Mouse (Mus musculus): ENCODE results near the gene 9530077C05Rik.

9530077C05Rik gene

GRCm38 (mm10) chr9:22468170-22468898 lies 57.0 kb downstream of the 9530077C05Rik start:
- CTCF ChIA-PET, result interaction anchor here in 2 of 4 experiments (0.6 to 1.0 kb wide), 4 partner anchors 9 to 840 kb away, joined by 3 to 6 read pairs (median 4); no protein-coding TSS in a partner anchor
- POLR2A ChIA-PET, result interaction anchor here in 3 of 4 experiments (0.5 to 1.9 kb wide), 27 partner anchors 8 to 745 kb away, joined by 3 to 13 read pairs (median 4); partner anchors contain the start of genes 9530077C05Rik (in 2 of the 3), Anln (in 2 of the 3), Ecsit (in 1 of the 3) and Ldlr (in 1 of the 3)

DNA sequence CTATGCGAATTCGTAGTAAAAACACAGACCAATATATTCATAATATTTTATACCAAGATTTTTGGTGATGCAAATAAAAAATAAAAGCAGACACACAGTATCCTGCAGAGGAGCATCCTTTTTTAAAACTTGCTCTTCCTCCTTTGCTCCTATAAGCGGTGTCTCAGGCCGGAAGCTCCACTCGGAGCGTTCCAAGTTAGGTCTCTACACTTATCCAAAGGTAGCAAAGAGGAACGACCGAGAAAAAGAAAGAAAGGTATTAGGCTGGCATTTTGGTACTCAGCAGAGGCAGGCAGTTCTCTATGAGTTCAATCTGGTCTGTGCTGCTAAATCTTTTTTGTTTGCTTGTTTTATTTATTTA lies 57.6 kb downstream of the 9530077C05Rik start:
- ChIA-PET CTCF (interaction anchor here in 1 of 4 experiments (0.6 kb wide), 1 partner anchor 9 kb away, joined by 3 read pairs; no protein-coding TSS in a partner anchor), POLR2A (interaction anchor here in 3 of 4 experiments (1.1 to 1.9 kb wide), 4 partner anchors 10 to 35 kb away, joined by 4 to 8 read pairs (median 6); no protein-coding TSS in a partner anchor)

DNA sequence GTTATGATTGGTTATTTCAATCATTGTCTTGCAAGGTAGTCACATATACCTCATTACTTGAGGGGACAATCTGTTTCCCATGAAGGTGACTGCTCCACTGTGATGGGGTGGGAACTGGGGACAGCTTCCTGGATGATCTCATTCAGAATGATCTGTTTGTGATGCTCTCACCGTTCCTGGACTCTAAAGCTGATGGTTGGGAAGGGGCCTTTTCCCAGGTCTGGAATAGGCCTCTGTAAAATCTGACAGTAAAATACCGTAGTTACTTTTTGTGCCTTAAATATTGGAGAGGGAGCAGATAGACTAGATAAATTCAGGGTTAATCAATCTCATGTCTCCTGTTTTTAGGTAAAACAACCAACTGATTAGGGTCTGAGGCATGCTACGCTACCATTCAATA lies 58.3 kb downstream of the 9530077C05Rik start, which contains the start of gene Rp9:
Gene Rp9, minus strand, starts transcription at position 101 of the 400 bp plus-strand sequence.
- POLR2A ChIA-PET, result no interaction called here
- CTCF ChIA-PET, result interaction anchor here in 1 of 4 experiments (1.0 kb wide), 1 partner anchor 61 kb away, joined by 3 read pairs; no protein-coding TSS in a partner anchor

GRCm38 (mm10) chr9:22475424-22475868 lies 64.1 kb downstream of the 9530077C05Rik start, which contains the start of gene Bbs9:
Gene Bbs9, plus strand, starts transcription at chr9:22475715.
- CTCF ChIA-PET, result interaction anchor here in 1 of 4 experiments (0.9 to 1.4 kb wide), 4 partner anchors 20 to 320 kb away, joined by 3 to 5 read pairs (median 3); partner anchors contain the start of gene 9530077C05Rik
- POLR2A ChIA-PET, result interaction anchor here in 3 of 4 experiments (0.5 to 1.8 kb wide), 16 partner anchors 9 to 600 kb away, joined by 3 to 5 read pairs (median 4); partner anchors contain the start of genes 9530077C05Rik (in 2 of the 3), Anln (in 1 of the 3) and Pigyl (in 1 of the 3)

- CTCF ChIA-PET, result interaction anchor here in 2 of 4 experiments (0.5 to 1.7 kb wide), 4 partner anchors 20 to 930 kb away, joined by 3 to 7 read pairs (median 4); partner anchors contain the start of gene 9530077C05Rik (in 1 of the 2)
- POLR2A ChIA-PET, result interaction anchor here in 2 of 4 experiments (0.8 to 1.8 kb wide), 10 partner anchors 8 to 66 kb away, joined by 3 to 6 read pairs (median 4); partner anchors contain the start of gene 9530077C05Rik (in 1 of the 2)
Measured at GRCm38 (mm10) chr9:22476265-22476664, 65.0 kb downstream of the 9530077C05Rik start.

- POLR2A ChIA-PET, result interaction anchor here in 3 of 4 experiments (1.0 to 1.6 kb wide), 6 partner anchors 9 to 68 kb away, joined by 3 to 13 read pairs (median 5); partner anchors contain the start of gene 9530077C05Rik (in 1 of the 3)
- CTCF ChIA-PET, result no interaction called here
Measured at GRCm38 (mm10) chr9:22478946-22479345, 67.6 kb downstream of the 9530077C05Rik start.

DNA sequence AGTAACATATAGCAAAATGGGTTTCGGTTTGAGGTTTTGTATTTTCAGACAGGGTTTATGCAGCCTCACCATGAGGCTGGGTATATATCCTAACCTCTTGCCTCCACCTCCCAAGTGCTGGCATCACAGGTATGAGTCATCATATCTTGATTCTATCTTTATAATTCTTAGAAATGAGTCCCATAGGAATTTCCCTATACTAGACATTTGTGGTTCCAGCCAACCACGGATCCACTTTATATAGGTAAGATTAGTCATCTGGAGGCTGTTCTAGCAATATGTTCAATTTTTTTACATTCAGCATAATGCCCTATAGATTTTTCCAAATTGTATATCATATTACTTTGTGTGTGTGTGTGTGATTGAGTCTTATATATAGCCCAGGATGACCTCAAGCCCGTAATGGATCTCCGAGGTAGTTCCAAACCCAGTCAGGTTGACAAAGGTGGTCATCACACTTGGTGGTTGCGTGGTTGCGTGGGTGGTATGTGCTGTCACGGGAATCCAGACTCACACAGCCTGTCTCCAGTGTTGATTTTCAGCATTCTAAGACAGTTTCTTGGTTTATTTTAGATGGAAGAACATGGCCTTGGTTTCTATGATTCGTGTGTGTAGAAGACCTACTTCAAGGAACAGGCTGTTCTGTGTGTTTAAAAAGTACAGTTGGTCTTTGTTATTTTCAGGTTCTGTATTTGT lies 72.7 kb downstream of the 9530077C05Rik start:
- CTCF ChIA-PET, result no interaction called here
- POLR2A ChIA-PET, result interaction anchor here in 2 of 4 experiments (0.9 to 1.4 kb wide), 4 partner anchors 8 to 217 kb away, joined by 3 to 4 read pairs (median 4); partner anchors contain the start of gene Bbs9 (in 2 of the 2)

DNA sequence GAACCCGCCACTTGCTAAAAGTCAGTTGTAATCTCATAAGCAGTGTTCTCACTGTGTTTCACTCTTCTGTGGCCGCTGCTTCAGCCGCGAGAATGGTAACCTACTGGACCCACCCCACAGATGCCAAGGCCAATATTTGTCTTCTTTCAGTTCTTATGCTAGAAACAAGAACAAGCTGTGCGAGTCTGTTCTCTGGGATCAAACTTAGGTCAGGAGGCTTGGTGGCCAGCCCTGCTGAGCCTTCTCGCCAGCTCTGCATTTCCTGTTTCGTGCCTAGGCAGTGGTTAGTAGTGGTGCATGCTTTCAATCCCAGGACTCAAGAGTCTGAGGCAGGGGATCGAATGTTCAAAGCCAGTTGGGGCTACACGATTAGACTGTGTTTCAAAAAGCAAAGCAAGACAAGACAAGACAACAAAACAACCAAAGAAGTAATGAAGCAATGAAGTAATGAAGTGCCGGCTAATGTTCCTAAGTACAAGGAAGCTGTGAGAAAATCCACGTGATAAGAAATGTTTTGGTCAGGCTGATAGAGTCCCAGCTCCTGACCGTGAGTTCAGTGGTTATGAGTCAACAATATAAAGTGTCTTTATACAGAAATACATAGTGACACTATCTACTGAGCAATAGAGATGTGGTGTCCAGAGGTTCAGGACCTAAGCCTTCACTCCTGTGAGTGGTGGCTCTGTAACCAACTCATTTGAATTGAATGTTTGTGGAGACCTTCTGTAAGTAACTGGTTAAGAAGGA lies 73.4 kb downstream of the 9530077C05Rik start:
- POLR2A ChIA-PET, result interaction anchor here in 3 of 4 experiments (0.9 to 1.8 kb wide), 5 partner anchors 9 to 41 kb away, joined by 3 to 4 read pairs (median 4); partner anchors contain the start of gene Bbs9 (in 3 of the 3)
- CTCF ChIA-PET, result no interaction called here

DNA sequence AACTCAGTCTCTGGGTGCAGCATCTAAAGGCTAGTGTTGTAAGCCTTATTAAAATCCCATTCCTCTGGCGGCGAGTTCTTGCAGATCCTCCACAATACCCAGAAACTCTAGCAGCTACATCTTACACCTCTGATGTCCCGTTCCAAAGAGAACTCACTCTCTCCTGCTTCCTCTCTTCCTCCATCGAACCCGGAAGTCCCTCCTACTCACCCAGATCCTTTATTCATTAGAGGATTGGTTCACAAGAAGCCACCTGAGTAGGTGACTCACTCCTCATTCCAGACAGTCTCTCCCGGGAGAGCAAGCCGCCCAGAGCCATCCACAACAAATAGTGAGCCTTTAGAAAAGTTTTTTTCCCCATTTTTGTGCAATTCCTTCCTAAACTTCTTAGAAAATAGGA lies 74.9 kb downstream of the 9530077C05Rik start:
- ChIA-PET CTCF (interaction anchor here in 1 of 4 experiments (0.6 kb wide), 1 partner anchor 18 kb away, joined by 3 read pairs; no protein-coding TSS in a partner anchor), POLR2A (interaction anchor here in 3 of 4 experiments (1.1 to 1.8 kb wide), 4 partner anchors 11 to 69 kb away, joined by 3 to 4 read pairs (median 4); partner anchors contain the start of gene Bbs9 (in 1 of the 3))

- ChIA-PET CTCF (no interaction called here), POLR2A (no interaction called here)
Measured at GRCm38 (mm10) chr9:22488963-22489362, 77.7 kb downstream of the 9530077C05Rik start.

Measured in embryonic stem cell, embryonic (primary cell).